Mouse (Mus musculus): ENCODE results near the gene Atp1a1.

DNA sequence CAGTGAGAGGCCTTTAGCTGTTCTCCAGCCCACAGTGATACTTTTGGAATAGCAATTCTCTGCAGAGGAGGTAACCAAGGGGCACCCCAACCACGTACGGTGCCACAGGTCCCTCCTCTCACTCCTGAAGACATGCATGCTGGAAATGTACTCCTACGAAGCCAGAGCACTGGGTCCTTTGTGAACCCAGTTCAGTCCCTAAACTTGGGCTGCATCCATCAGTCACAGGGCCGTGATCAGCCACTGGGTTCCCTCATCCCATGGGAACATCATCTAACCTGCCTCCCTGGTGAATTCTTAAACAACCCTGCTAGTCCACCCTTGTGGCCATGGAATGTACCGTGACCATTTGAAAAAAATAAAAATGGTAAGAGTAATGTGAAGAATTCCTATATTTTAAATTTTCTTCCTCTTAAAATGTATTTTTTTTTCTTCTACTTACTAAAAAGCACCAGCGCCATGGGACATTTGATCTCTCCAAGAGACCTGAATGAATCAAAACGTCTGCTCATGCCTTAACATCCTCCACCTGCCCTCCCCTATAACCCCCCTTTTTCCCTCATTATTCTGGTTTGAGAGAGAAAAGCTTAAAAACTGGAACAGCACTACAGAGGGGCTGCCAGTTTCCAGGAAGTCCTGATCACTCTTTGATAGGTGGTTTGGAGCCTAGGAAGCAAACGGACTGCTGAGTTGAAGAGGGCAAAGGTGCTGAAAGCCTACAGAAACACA lies 5.1 kb downstream of the Atp1a1 start:
- TF ChIP-seq CTCF (IDR thresholded peaks at IDR 0.05; ENCODE audit: low read depth, low read length) = no peak
- no peak for TF ChIP-seq POLR2A (IDR thresholded peaks at IDR 0.05; ENCODE audit: borderline replicate concordance, low read depth, low read length)

Measured in bone marrow macrophage, adult 2 months (primary cell).